In genomic region chr7:99355731-99356131, GRCm38 (mm10) we compare ENCODE assay signal across 8 mouse cellular contexts. TPM values are rescaled to one million over a fixed set of nuclear protein-coding genes. Genes with fewer than 3 reads are reported as not detected.
DNase-seq lines count a peak whose midpoint lies in the region; ATAC-seq and TF ChIP-seq lines count a peak whose summit lies in the region.

No protein-coding gene starts in this region.

- H3K4me1 ChIP-seq in spleen, adult 2 months (ENCODE audit: control insufficient read depth, insufficient read depth, insufficient read length): no peaks in the 10 kb centered on the region

- H3K4me3 ChIP-seq in spleen, adult 2 months (ENCODE audit: extremely low read depth, insufficient read depth, insufficient read length): no peak overlapping the region

- peaks cover 2% of the 10 kb centered on the region; the same call in 1 of the 2 replicates for H3K27me3 ChIP-seq in spleen, adult 2 months (ENCODE audit: control insufficient read depth, insufficient read depth, low read length)

- peak overlapping the region; percentile 49 for H3K27ac ChIP-seq in spleen, adult 2 months (ENCODE audit: insufficient read depth, low read length)

- DNase-seq in spleen, adult 2 months (ENCODE audit: low read depth in 1 of 2, low spot score in 2 of 2): no peak
- DNase-seq in spleen, postnatal 36 days (ENCODE audit: low spot score in 2 of 2): no peak
- peak; percentile 71 for DNase-seq in heart, postnatal 25 days (ENCODE audit: low spot score)
- DNase-seq in layer of hippocampus, adult 18-20 months (ENCODE audit: low spot score in 2 of 2): peak; percentile 42 to 71
- peak; percentile 89 to 91 for DNase-seq in lung, adult 18-20 months
- peak; percentile 75 for DNase-seq in ovary, postnatal 36 days (ENCODE audit: low spot score)
- no peak for DNase-seq in thymus, postnatal 14 days

- TF ChIP-seq CTCF in spleen, adult 2 months (IDR thresholded peaks at IDR 0.05; ENCODE audit: extremely low read depth, insufficient read depth, insufficient read length, insufficient replicate concordance): no peak

- H3K36me3 ChIP-seq in spleen, adult 2 months (ENCODE audit: control insufficient read depth, insufficient read depth, low read length): no peaks in the 10 kb centered on the region

- intact Hi-C loops in heart, postnatal 25 days (cut with DNase I): no loop called here

- ATAC-seq in frontal cortex, adult (ENCODE audit: low TSS enrichment): peak; percentile 66

- 65% methylated on average over 7 of the region's 7 CpGs for WGBS in spleen, adult 2 months

- no peak for TF ChIP-seq POLR2A in spleen, adult 2 months (IDR thresholded peaks at IDR 0.05; ENCODE audit: low read depth, low read length)

RNA-seq across cellular contexts. Expression of gene Serpinh1, which starts 2.7 kb away (rescaled TPM):
- polyA plus RNA-seq in spleen, adult 2 months (2012; rRNA removed): 69.3 and 84.2 TPM in 2 replicates
- 100 to 1,000 TPM; 378 to 449 TPM for total RNA-seq in heart, postnatal 25 days (2021)
- 10 to 100 TPM; 19.1 to 19.3 TPM for total RNA-seq in layer of hippocampus, adult 18-20 months (2021)

RNA-seq across cellular contexts. Expression of gene Gdpd5, which starts 25.5 kb away (rescaled TPM):
- 12.0 and 14.8 TPM in 2 replicates for polyA plus RNA-seq in spleen, adult 2 months (2012; rRNA removed)
- total RNA-seq in heart, postnatal 25 days (2021): 10 to 100 TPM; 20.1 to 24.1 TPM
- total RNA-seq in layer of hippocampus, adult 18-20 months (2021): 10 to 100 TPM; 18.8 to 24.5 TPM

Comparison
In these comparisons a context has a peak if more than half of its experiments do, and no peak if none do; other contexts are left out.
1. DNase-seq: peak in heart, postnatal 25 days (single experiment), layer of hippocampus, adult 18-20 months (2 of 2), lung, adult 18-20 months (2 of 2) and ovary, postnatal 36 days (single experiment); none in spleen, adult 2 months (0 of 2), spleen, postnatal 36 days (0 of 2) and thymus, postnatal 14 days (single experiment).
2. RNA of gene Serpinh1, which starts 2.7 kb away (total RNA-seq): 378 to 449 TPM in heart, postnatal 25 days; 19.1 to 19.3 TPM in layer of hippocampus, adult 18-20 months; every median in the first group is over 10 times any median in the second.